Mouse (Mus musculus) liver, embryonic 14.5 days (tissue): ENCODE data around the gene Otor.

ENCODE experiments used
- CTCF ChIP-seq: IDR thresholded peaks from 2 replicates; pipeline ENCODE4 v1.5.1; 2016; ENCODE audit warnings: antibody characterized with exemption, low read depth, control low read depth
- EP300 ChIP-seq: IDR thresholded peaks from 2 replicates; pipeline ENCODE4 v1.6.1; 2016; ENCODE audit warnings: antibody characterized with exemption, low read depth

DNA sequence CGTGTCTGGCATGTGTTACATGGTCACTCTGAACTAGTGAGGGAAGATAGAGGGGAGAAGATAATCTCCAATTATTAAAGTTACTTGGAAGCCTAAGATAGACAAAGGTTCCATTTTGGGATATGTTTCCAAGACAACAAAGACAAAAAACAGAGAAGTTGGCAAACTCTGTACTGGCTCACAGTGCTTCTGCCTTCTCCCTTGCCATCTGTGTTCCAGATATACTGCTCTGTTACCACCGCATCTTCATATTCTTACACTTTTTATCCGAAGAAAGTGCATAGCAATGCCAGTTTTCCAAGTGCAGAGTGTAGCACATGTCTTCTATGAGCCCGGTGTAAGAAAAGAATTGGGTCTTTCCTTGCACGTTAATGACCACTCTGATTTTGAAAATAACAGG lies 21.5 kb upstream of the Otor start:
- TF ChIP-seq CTCF = no peak
- TF ChIP-seq EP300 = no peak
